Mouse (Mus musculus) erythroid progenitor cell, adult 5-6 weeks (primary cell): ENCODE data around the gene Prkar2b. TPM values are rescaled to one million over a fixed set of nuclear protein-coding genes. Genes with fewer than 3 reads are reported as not detected.

ENCODE experiments used
- ATAC-seq: replicated peaks from 2 replicates; pipeline ENCODE4 v1.8.0; 2016; ENCODE audit warnings: moderate number of reproducible peaks, mild to moderate bottlenecking, moderate TSS enrichment, inconsistent platforms; ENCODE audit not compliant: poor library complexity, low FRiP score, severe bottlenecking
- total RNA-seq, 2 experiments: library from RNA; stranded (forward) in 1 of 2; stranded (reverse) in 1 of 2; fragments of 150-400 nt in 1 of 2; fragments of 186-747, 209-891 nt in 1 of 2; gene quantifications; 2 replicates each; pipeline versions ENCODE4 v1.2.3 to v1.2.4; 2015 to 2017; ENCODE audit warnings: low replicate concordance in 2 of 2

Gene Prkar2b
- total RNA-seq, 2 experiments from 2014 or later: 154 to 200 TPM

- ATAC-seq: no peak
Measured at GRCm38 (mm10) chr12:32014811-32015210, 46.3 kb downstream of the Prkar2b start.

GRCm38 (mm10) chr12:32012169-32012568 is 48.9 kb downstream of the Prkar2b start:
- no peak for ATAC-seq

GRCm38 (mm10) chr12:32011128-32011527 is 50.0 kb downstream of the Prkar2b start:
- ATAC-seq: no peak

- 0 out of 2 replicates have a peak, but pooled peaks have one; percentile 43 for ATAC-seq
Measured at GRCm38 (mm10) chr12:32009985-32010369, 51.1 kb downstream of the Prkar2b start.

- no peak for ATAC-seq
Measured at GRCm38 (mm10) chr12:32009267-32009984, 51.7 kb downstream of the Prkar2b start.

GRCm38 (mm10) chr12:32008728-32009127 is 52.4 kb downstream of the Prkar2b start:
- ATAC-seq: no peak

- no peak for ATAC-seq
Measured at GRCm38 (mm10) chr12:32007646-32008045, 53.5 kb downstream of the Prkar2b start.

GRCm38 (mm10) chr12:32007040-32007439 is 54.1 kb downstream of the Prkar2b start:
- no peak for ATAC-seq

GRCm38 (mm10) chr12:32006391-32006929 is 54.6 kb downstream of the Prkar2b start:
- no peak for ATAC-seq

GRCm38 (mm10) chr12:32000464-32000863 is 60.6 kb downstream of the Prkar2b start:
- ATAC-seq: no peak

- ATAC-seq: no peak
Measured at GRCm38 (mm10) chr12:31998706-31999105, 62.4 kb downstream of the Prkar2b start.

- no peak for ATAC-seq
Measured at GRCm38 (mm10) chr12:31997328-31997878, 63.7 kb downstream of the Prkar2b start.

GRCm38 (mm10) chr12:31996877-31997276 is 64.2 kb downstream of the Prkar2b start:
- peak; percentile 80 for ATAC-seq

GRCm38 (mm10) chr12:31990575-31990974 is 70.5 kb downstream of the Prkar2b start:
- ATAC-seq: no peak

GRCm38 (mm10) chr12:31989726-31990125 is 71.4 kb downstream of the Prkar2b start:
- peak; percentile 66 for ATAC-seq

GRCm38 (mm10) chr12:31986463-31986862 is 74.6 kb downstream of the Prkar2b start:
- ATAC-seq: no peak

- ATAC-seq: no peak
Measured at GRCm38 (mm10) chr12:31985738-31986137, 75.4 kb downstream of the Prkar2b start.

GRCm38 (mm10) chr12:31984664-31985063 is 76.4 kb downstream of the Prkar2b start:
- no peak for ATAC-seq

GRCm38 (mm10) chr12:31984206-31984605 is 76.9 kb downstream of the Prkar2b start:
- ATAC-seq: no peak

GRCm38 (mm10) chr12:31983769-31984168 is 77.3 kb downstream of the Prkar2b start:
- ATAC-seq: no peak

GRCm38 (mm10) chr12:31983238-31983637 is 77.9 kb downstream of the Prkar2b start:
- no peak for ATAC-seq
